Mouse (Mus musculus) intestine, embryonic 16.5 days (tissue): ENCODE measurements around the gene Oprd1. TPM values are rescaled to one million over a fixed set of nuclear protein-coding genes. Genes with fewer than 3 reads are reported as not detected.

Source experiments
- ATAC-seq: fragments of 200-750 bp; cut with Nextera tagmentation; 2 replicates; pipeline ENCODE4 v1.8.0; 2017; ENCODE audit warnings: moderate TSS enrichment, moderate library complexity
- H3K27ac ChIP-seq: fragments of 300-500 bp; sonication (generic); 2 replicates; pipeline ENCODE4 v1.5.1; 2014; ENCODE audit warnings: mild to moderate bottlenecking, low read length
- H3K27me3 ChIP-seq: fragments of 300-500 bp; sonication (generic); replicated peaks from 2 replicates; pipeline ENCODE4 v1.6.1; 2014; ENCODE audit warnings: low read length, control low read depth, mixed read lengths; ENCODE audit not compliant: control insufficient read depth, insufficient read depth
- H3K36me3 ChIP-seq: fragments of 300-500 bp; sonication (generic); 2 replicates; pipeline ENCODE4 v1.6.1; 2014; ENCODE audit warnings: low read length, control low read depth; ENCODE audit not compliant: control insufficient read depth, insufficient read depth
- H3K4me1 ChIP-seq: fragments of 300-500 bp; sonication (generic); 2 replicates; pipeline ENCODE4 v1.6.1; 2014; ENCODE audit warnings: low read length, control low read depth, mixed read lengths; ENCODE audit not compliant: control insufficient read depth, insufficient read depth
- H3K4me2 ChIP-seq: fragments of 300-500 bp; sonication (generic); 2 replicates; pipeline ENCODE4 v1.6.1; 2014; ENCODE audit warnings: low read depth, low read length, control low read depth
- H3K4me3 ChIP-seq: fragments of 300-500 bp; sonication (generic); 2 replicates; pipeline ENCODE4 v1.5.1; 2014; ENCODE audit warnings: mild to moderate bottlenecking, low read length
- H3K9ac ChIP-seq: fragments of 300-500 bp; sonication (generic); 2 replicates; pipeline ENCODE4 v1.6.1; 2014; ENCODE audit warnings: low read depth, low read length
- H3K9me3 ChIP-seq: fragments of 300-500 bp; sonication (generic); 2 replicates; pipeline ENCODE4 v1.6.1; 2016; ENCODE audit warnings: low read length, control low read depth; ENCODE audit not compliant: control insufficient read depth
- WGBS: fragments of 180-500 bp; shearing (Covaris S2); extraction: QIAGEN DNeasy Blood & Tissue Kit; methylation state at CpG from one replicate; pipeline ENCODE4 v1.1.7; 2014; 5-methylcytosine and 5-hydroxymethylcytosine counted together
- polyA plus RNA-seq: library from polyadenylated mRNA; unstranded; fragments of >200 nt; fragmentation: Nextera tagmentation; extraction: Ambion mirVana; gene quantifications from 2 replicates; pipeline ENCODE4 v1.2.1, GENCODE M21; 2015

The Oprd1 gene
- polyA plus RNA-seq, 1 experiment from 2014 or later: 0.22 TPM

- no peak overlapping the region for H3K4me3 ChIP-seq
- WGBS: 96% methylated on average over 2 of the region's 2 CpGs
- no peaks in the 10 kb centered on the region for H3K36me3 ChIP-seq
- H3K27me3 ChIP-seq: peaks cover 4% of the 10 kb centered on the region; the same call in 1 of the 2 replicates
- no peaks in the 10 kb centered on the region for H3K9me3 ChIP-seq
- no peak overlapping the region for H3K4me2 ChIP-seq
- H3K9ac ChIP-seq: no peak overlapping the region
- H3K4me1 ChIP-seq: no peaks in the 10 kb centered on the region
- no peak for ATAC-seq
- no peak overlapping the region for H3K27ac ChIP-seq
Observed at GRCm38 (mm10) chr4:132138640-132139039, 5.6 kb downstream of the Oprd1 start.

DNA sequence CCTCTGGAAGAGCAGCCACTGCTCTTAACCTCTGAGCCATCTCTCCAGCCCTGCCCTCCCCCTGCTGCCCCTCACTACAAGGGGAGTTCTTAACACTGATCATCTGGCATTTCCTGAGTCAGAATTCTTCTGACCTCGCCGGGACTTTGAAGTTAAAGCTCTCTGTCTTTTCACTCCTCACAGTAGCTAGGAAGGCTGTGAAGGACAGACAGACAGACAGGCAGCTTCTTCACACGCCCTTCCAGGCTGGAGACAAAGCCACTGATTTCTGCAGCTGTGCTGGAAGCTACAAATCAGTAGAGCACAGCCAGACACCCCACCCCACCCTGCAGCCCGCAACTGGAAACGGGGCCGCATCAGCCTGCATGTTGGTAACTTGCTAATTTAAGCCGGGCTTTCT lies 7.3 kb downstream of the Oprd1 start:
- no peak overlapping the region for H3K4me3 ChIP-seq
- WGBS: 80% methylated on average over 7 of the region's 7 CpGs

DNA sequence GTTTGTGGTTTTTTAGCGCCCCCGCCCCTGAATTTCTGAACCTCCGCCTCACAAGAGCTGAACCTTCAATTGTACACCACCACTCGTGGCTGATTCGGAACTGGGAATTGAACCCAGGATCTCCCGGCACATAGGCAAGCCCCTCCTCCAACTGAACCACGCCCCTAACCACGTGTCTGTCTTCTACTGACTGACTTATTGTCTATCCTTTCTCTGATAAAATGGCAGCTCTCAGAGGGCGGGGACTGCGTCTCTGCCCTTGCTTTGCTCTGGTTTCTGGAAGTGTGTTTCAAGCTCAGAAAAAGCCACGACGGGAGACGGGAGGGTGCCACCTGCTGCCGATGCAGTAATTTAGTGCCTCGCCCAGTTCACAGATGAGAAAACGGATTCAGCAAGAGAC lies 10.4 kb downstream of the Oprd1 start:
- 68% methylated on average over 16 of the region's 16 CpGs for WGBS

More for the DNA sequence above, 7.3 kb downstream of the Oprd1 start:
- Histone ChIP-seq H3K27ac (no peak overlapping the region), H3K36me3 (no peaks in the 10 kb centered on the region), H3K4me2 (no peak overlapping the region), H3K4me1 (no peaks in the 10 kb centered on the region), H3K27me3 (no peaks in the 10 kb centered on the region), H3K9ac (no peak overlapping the region), H3K9me3 (no peaks in the 10 kb centered on the region)
- no peak for ATAC-seq

DNA sequence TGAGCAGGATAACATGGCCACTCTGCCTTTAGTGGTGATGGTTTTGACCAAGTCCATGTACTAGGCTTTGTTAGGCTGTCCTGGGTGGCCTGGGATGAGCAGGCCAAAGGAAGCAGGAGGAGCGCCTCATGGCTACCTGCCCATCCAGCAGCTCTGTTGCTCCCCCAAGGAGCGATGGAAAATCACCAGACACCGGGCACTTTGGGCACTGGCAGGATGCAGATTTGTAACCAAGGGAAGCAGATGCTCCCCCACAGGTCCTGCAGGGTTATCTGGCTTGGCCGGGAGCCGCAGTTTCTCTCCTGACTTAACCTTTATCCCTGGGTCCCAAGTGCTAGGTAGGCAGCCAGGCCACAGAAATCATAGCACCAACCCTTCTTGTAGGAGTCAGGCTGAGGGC lies 10.9 kb downstream of the Oprd1 start:
- Histone ChIP-seq H3K4me2 (no peak overlapping the region), H3K9ac (no peak overlapping the region), H3K4me1 (peaks cover 6% of the 10 kb centered on the region), H3K4me3 (no peak overlapping the region), H3K27me3 (no peaks in the 10 kb centered on the region), H3K27ac (no peak overlapping the region), H3K36me3 (no peaks in the 10 kb centered on the region), H3K9me3 (no peaks in the 10 kb centered on the region)
- ATAC-seq: no peak
- WGBS: 92% methylated on average over 5 of the region's 5 CpGs

More for the DNA sequence above, 10.4 kb downstream of the Oprd1 start:
- H3K36me3 ChIP-seq: no peaks in the 10 kb centered on the region
- no peak overlapping the region for H3K4me3 ChIP-seq
- H3K4me1 ChIP-seq: peaks cover 6% of the 10 kb centered on the region
- no peak overlapping the region for H3K4me2 ChIP-seq
- H3K9me3 ChIP-seq: no peaks in the 10 kb centered on the region
- ATAC-seq: no peak
- no peak overlapping the region for H3K9ac ChIP-seq
- H3K27me3 ChIP-seq: no peaks in the 10 kb centered on the region
- H3K27ac ChIP-seq: no peak overlapping the region

- H3K27ac ChIP-seq: peak overlapping the region; percentile 33; the same call in 1 of the 2 replicates
- H3K9ac ChIP-seq: no peak overlapping the region
- H3K36me3 ChIP-seq: no peaks in the 10 kb centered on the region
- H3K4me2 ChIP-seq: no peak overlapping the region
- 58% methylated on average over 7 of the region's 7 CpGs for WGBS
- no peaks in the 10 kb centered on the region for H3K27me3 ChIP-seq
- no peak overlapping the region for H3K4me3 ChIP-seq
- no peaks in the 10 kb centered on the region for H3K9me3 ChIP-seq
- ATAC-seq: peak; percentile 91
- H3K4me1 ChIP-seq: peaks cover 6% of the 10 kb centered on the region
Observed at GRCm38 (mm10) chr4:132132297-132132696, 12.0 kb downstream of the Oprd1 start.

DNA sequence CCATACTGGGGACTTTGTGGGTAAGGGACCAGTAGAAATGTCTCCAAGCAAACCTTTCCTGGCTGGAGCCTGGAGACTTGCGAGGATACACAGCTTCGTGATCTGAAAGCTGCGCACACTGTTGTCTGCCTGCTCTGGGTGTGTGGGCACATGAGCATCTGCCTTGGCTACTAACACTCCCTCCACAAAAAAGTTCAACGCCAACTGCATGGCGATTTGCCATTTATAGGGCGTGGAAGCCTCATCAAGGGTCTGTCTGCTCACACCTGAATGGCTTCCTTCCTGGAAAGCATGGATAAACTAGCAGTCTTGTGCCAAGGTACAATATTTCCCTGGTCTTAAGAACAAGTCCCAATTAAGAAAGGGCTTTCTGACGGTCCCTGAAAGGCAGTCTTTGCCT lies 12.5 kb downstream of the Oprd1 start:
- no peaks in the 10 kb centered on the region for H3K27me3 ChIP-seq
- 91% methylated on average over 7 of the region's 7 CpGs for WGBS
- peak overlapping the region; percentile 33; the same call in 1 of the 2 replicates for H3K27ac ChIP-seq
- no peaks in the 10 kb centered on the region for H3K36me3 ChIP-seq
- H3K4me1 ChIP-seq: peaks cover 6% of the 10 kb centered on the region
- H3K4me2 ChIP-seq: no peak overlapping the region
- H3K9me3 ChIP-seq: no peaks in the 10 kb centered on the region
- ATAC-seq: no peak
- H3K9ac ChIP-seq: no peak overlapping the region
- H3K4me3 ChIP-seq: no peak overlapping the region

DNA sequence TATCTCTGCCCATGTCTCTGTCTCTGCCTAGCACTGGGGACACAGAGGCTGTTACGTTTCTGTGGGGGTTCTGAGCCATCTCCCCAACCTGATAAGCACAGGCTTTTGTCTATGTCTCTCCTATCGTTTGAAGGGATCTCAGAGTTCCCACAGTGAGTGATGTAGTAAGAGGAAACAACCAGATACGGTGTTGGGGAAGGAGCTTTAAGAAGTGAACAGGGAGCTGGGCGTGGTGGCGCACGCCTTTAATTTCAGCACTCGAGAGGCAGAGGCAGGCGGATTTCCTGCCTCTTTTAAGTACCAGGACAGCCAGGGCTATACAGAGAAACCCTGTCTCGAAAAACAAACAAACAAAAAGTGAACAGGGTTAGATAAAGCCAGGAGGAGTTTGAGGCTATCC lies 13.2 kb downstream of the Oprd1 start:
- H3K9ac ChIP-seq: no peak overlapping the region
- no peaks in the 10 kb centered on the region for H3K27me3 ChIP-seq
- H3K27ac ChIP-seq: no peak overlapping the region
- no peaks in the 10 kb centered on the region for H3K36me3 ChIP-seq
- H3K4me3 ChIP-seq: no peak overlapping the region
- no peak for ATAC-seq
- H3K4me2 ChIP-seq: no peak overlapping the region
- WGBS: 86% methylated on average over 9 of the region's 9 CpGs
- no peaks in the 10 kb centered on the region for H3K9me3 ChIP-seq
- peaks cover 6% of the 10 kb centered on the region for H3K4me1 ChIP-seq

DNA sequence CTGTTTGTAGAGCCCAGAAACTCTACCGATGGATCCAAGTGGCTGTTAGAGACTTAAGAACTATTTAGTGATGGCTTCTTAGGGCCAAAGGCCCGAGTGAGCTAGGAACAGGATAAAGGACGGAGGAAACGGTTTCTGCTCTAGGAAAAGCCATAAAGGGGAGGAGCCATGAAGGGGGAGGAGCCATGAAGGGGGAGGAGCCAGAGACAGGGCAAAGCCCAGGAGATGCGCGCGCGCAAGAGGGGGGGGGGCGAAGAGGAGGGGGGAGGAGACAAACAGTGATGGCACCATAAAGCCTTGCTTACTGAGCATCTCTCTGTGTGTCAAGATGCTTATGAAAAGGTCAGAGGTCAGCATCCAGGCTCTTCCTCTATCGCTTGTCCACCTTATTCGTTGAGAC lies 13.6 kb downstream of the Oprd1 start:
- no peak overlapping the region for H3K27ac ChIP-seq
- H3K4me3 ChIP-seq: no peak overlapping the region
- no peak overlapping the region for H3K9ac ChIP-seq
- H3K4me1 ChIP-seq: peaks cover 6% of the 10 kb centered on the region
- no peaks in the 10 kb centered on the region for H3K36me3 ChIP-seq
- ATAC-seq: no peak
- H3K27me3 ChIP-seq: no peaks in the 10 kb centered on the region
- H3K9me3 ChIP-seq: no peaks in the 10 kb centered on the region
- 78% methylated on average over 11 of the region's 11 CpGs for WGBS
- H3K4me2 ChIP-seq: no peak overlapping the region

- ATAC-seq: no peak
- no peak overlapping the region for H3K27ac ChIP-seq
- H3K4me3 ChIP-seq: no peak overlapping the region
- H3K4me1 ChIP-seq: peaks cover 6% of the 10 kb centered on the region
- no peak overlapping the region for H3K9ac ChIP-seq
- no peaks in the 10 kb centered on the region for H3K9me3 ChIP-seq
- 78% methylated on average over 2 of the region's 2 CpGs for WGBS
- no peaks in the 10 kb centered on the region for H3K36me3 ChIP-seq
- no peak overlapping the region for H3K4me2 ChIP-seq
- H3K27me3 ChIP-seq: no peaks in the 10 kb centered on the region
Observed at GRCm38 (mm10) chr4:132130134-132130533, 14.2 kb downstream of the Oprd1 start.

GRCm38 (mm10) chr4:132128997-132129636 lies 15.2 kb downstream of the Oprd1 start:
- no peak overlapping the region for H3K4me2 ChIP-seq
- H3K9ac ChIP-seq: peak overlapping the region; percentile 47; the same call in 1 of the 2 replicates
- 25% methylated on average over 6 of the region's 6 CpGs for WGBS
- no peaks in the 10 kb centered on the region for H3K36me3 ChIP-seq
- no peaks in the 10 kb centered on the region for H3K27me3 ChIP-seq
- 0 out of 2 replicates have a peak overlapping the region, but pooled peaks have one; percentile 6 for H3K27ac ChIP-seq
- peaks cover 6% of the 10 kb centered on the region for H3K4me1 ChIP-seq
- ATAC-seq: no peak
- no peaks in the 10 kb centered on the region for H3K9me3 ChIP-seq
- H3K4me3 ChIP-seq: no peak overlapping the region
